Mouse (Mus musculus) neural tube, embryonic 11.5 days (tissue): ENCODE results near the gene Chst11. TPM values are rescaled to one million over a fixed set of nuclear protein-coding genes. Genes with fewer than 3 reads are reported as not detected.

Source experiments
- ATAC-seq: fragments of 200-750 bp; cut with Nextera tagmentation; 2 replicates; pipeline ENCODE4 v1.8.0; 2017; ENCODE audit warnings: moderate number of reproducible peaks, mild to moderate bottlenecking, moderate TSS enrichment, moderate library complexity; ENCODE audit not compliant: insufficient read depth, low FRiP score, low TSS enrichment
- DNase-seq: peaks from one replicate; pipeline ENCODE4 v3.0.0-alpha.2; 2015; ENCODE audit warnings: low spot score
- H3K27ac ChIP-seq: fragments of 300-500 bp; sonication (generic); 2 replicates; pipeline ENCODE4 v1.5.1; 2014; ENCODE audit warnings: low read depth, mild to moderate bottlenecking, low read length
- H3K27me3 ChIP-seq: fragments of 300-500 bp; sonication (generic); 2 replicates; pipeline ENCODE4 v1.6.1; 2014; ENCODE audit warnings: mild to moderate bottlenecking, low read length, mixed read lengths; ENCODE audit not compliant: control insufficient read depth, insufficient read depth
- H3K36me3 ChIP-seq: fragments of 300-500 bp; sonication (generic); 2 replicates; pipeline ENCODE4 v1.6.1; 2014; ENCODE audit warnings: mild to moderate bottlenecking, low read length, moderate library complexity, mixed read lengths; ENCODE audit not compliant: control insufficient read depth, insufficient read depth
- H3K4me1 ChIP-seq: fragments of 300-500 bp; sonication (generic); 2 replicates; pipeline ENCODE4 v1.6.1; 2014; ENCODE audit warnings: low read length, mixed read lengths; ENCODE audit not compliant: control insufficient read depth, insufficient read depth
- H3K4me2 ChIP-seq: fragments of 300-500 bp; sonication (generic); 2 replicates; pipeline ENCODE4 v1.6.1; 2014; ENCODE audit warnings: low read depth, mild to moderate bottlenecking, moderate library complexity
- H3K4me3 ChIP-seq: fragments of 300-500 bp; sonication (generic); 2 replicates; pipeline ENCODE4 v1.5.1; 2014; ENCODE audit warnings: low read depth, low read length
- H3K9ac ChIP-seq: fragments of 300-500 bp; sonication (generic); 2 replicates; pipeline ENCODE4 v1.6.1; 2014; ENCODE audit warnings: mild to moderate bottlenecking, low read length
- H3K9me3 ChIP-seq: fragments of 300-500 bp; sonication (generic); 2 replicates; pipeline ENCODE4 v1.6.1; 2016; ENCODE audit warnings: low read length; ENCODE audit not compliant: control insufficient read depth
- WGBS: fragments of 180-500 bp; shearing (Covaris S2); extraction: QIAGEN DNeasy Blood & Tissue Kit; methylation state at CpG from one replicate; pipeline ENCODE4 v1.1.7; 2014; 5-methylcytosine and 5-hydroxymethylcytosine counted together
- polyA plus RNA-seq: library from polyadenylated mRNA; unstranded; fragments of >200 nt; fragmentation: Nextera tagmentation; extraction: Ambion mirVana; gene quantifications from 2 replicates; pipeline ENCODE4 v1.2.1, GENCODE M21; 2014

Gene Chst11
- polyA plus RNA-seq, 1 experiment from 2014 or later: 2.5 TPM

DNA sequence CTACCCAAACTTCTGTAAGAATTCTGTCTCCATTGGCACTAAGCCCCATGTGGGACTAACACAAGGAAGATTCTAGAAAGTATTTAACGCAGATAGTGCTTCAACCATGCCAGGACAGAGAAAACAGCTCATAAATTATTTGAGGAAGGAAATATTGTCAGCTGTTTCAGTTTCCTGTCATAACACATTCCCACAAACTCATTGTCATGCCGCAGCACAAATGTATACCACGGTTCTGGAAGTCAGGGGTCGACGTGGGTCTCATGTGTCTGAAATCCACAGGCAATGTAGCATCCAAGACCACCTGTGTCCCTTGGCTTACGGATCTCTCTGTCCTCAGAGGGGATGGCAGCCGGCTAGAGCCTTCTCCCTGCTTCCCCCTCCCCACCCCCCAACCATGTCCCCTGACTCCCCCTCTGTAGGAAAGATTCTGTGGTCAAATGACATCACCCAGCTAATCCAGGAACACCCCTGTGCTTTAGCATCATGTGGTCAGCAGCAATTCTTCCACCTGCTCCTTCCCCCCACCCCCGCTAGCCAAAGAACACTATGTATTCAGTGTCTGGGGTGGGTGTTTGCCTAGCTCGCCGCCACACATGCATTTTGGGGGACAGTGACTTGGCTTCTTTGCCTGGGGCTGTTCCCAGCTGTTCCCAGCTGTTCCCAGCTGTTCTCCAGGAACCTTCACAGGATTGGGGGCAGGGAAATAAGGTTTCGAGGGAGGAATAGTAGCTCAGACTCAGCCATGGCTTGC lies 183.2 kb downstream of the Chst11 start:
- Histone ChIP-seq H3K4me1 (no peaks in the 10 kb centered on the region), H3K9me3 (no peaks in the 10 kb centered on the region), H3K4me2 (no peak overlapping the region), H3K4me3 (no peak overlapping the region), H3K27ac (no peak overlapping the region), H3K9ac (no peak overlapping the region), H3K27me3 (no peaks in the 10 kb centered on the region), H3K36me3 (no peaks in the 10 kb centered on the region)
- WGBS: 88% methylated on average over 11 of the region's 11 CpGs
- DNase-seq (no peak), ATAC-seq (no peak)

DNA sequence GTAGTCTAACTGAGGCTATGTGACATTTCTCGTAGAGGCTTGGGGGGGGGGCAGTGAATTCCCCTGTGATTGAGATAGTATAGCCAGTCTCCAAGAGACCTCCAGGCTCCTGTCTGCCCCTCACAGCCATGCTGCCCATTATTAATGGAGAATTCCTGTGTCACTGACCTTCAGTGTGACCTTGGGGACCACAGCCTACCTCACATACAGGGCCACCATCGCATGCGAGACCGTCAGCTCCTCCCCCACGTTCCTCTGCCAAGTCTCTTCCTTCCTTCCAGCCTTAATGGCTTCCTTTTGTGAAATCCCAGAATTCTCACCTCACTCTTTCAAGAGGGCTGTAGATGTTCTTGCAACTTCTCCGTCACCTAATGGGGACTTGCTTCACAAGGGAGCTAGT lies 184.3 kb downstream of the Chst11 start:
- H3K4me1 ChIP-seq: no peaks in the 10 kb centered on the region
- H3K9ac ChIP-seq: no peak overlapping the region
- no peak for ATAC-seq
- H3K4me3 ChIP-seq: no peak overlapping the region
- WGBS: 79% methylated on average over 6 of the region's 6 CpGs
- no peak for DNase-seq
- H3K27ac ChIP-seq: no peak overlapping the region
- H3K36me3 ChIP-seq: no peaks in the 10 kb centered on the region
- H3K9me3 ChIP-seq: no peaks in the 10 kb centered on the region
- no peaks in the 10 kb centered on the region for H3K27me3 ChIP-seq
- H3K4me2 ChIP-seq: no peak overlapping the region

DNA sequence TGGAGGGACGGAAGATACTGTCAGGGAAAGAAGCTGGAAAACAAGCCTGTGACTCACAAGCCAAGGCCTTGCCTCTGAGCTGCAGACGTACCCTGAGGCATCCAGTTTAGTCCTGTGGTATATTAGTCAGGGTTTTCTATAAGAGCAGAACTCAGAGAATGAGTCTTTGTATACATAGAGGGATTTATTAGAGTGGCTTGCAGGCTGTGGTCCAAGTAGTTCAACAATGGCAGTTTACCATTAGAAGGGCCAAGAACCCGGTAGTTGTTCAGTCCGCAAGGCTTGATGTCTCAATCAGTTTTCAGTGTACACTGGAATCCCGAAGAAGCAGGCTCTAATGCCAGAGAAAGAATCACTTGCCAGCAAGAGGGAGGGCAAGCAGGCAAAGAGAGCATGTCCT lies 192.9 kb downstream of the Chst11 start:
- no peak overlapping the region for H3K4me2 ChIP-seq
- H3K4me1 ChIP-seq: no peaks in the 10 kb centered on the region
- no peak overlapping the region for H3K9ac ChIP-seq
- no peaks in the 10 kb centered on the region for H3K9me3 ChIP-seq
- H3K27ac ChIP-seq: no peak overlapping the region
- no peaks in the 10 kb centered on the region for H3K36me3 ChIP-seq
- no peaks in the 10 kb centered on the region for H3K27me3 ChIP-seq
- no peak for ATAC-seq
- 83% methylated on average over 5 of the region's 5 CpGs for WGBS
- no peak overlapping the region for H3K4me3 ChIP-seq
- DNase-seq: no peak

DNA sequence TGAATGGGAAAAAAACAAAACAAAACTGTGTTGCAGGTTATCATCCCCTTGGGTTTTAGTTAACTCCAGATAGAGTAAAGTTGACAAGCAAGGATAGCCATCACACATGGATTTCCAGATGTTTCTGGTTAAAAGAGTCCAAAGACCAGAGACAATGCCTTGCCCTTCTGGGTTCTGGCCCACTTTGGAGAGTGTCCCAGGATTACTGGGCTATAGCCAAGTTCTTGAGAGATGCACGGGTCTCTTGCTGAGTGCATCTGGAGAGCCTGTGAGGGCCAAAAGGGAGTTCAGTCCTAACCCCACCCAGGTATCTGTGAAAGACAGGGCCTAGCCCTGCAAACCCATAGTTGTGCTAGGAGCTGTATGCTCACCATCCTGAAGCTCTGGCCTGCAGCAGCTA lies 193.4 kb downstream of the Chst11 start:
- Histone ChIP-seq H3K27me3 (no peaks in the 10 kb centered on the region), H3K4me2 (no peak overlapping the region), H3K4me1 (peaks cover under 1% of the 10 kb centered on the region; the same call in 1 of the 2 replicates), H3K9ac (no peak overlapping the region), H3K36me3 (no peaks in the 10 kb centered on the region), H3K27ac (no peak overlapping the region), H3K4me3 (no peak overlapping the region), H3K9me3 (no peaks in the 10 kb centered on the region)
- DNase-seq (no peak), ATAC-seq (no peak)
- 87% methylated on average over 1 of the region's 1 CpGs for WGBS

DNA sequence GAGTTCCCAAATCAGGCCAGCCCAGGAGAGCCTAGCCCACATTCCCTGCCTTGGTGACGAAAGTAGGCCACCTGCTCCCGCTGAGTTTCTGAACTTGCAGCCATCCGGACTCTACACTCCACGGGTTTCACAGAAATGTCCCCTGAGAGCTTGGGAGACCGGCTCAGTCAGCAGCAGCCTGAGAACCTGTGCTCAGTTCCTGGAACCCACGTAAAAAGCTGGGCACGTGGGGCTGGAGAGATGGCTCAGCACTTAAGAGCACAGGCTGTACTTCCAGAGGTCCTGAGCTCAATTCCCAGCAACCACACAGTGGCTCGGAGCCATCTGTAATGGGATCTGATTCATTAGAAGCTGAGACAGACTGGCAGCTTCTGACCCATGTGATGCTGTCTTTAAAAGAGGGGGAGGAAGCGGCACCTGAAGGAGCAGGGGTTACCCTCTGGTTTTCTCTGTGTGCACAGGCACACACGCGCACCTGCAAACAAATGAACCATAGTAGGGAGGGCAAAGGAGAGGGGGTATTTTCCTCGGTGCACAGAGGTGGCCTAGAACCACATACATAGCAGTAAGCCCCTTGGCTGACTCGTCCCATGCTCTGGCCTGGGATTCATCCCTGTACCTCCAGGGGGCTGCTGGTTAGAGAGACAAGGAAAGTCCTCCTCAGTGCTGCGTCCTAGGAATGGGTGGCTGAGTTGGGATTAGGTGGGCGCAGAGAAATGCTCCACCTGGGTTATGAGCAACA lies 196.7 kb downstream of the Chst11 start:
- peaks cover 2% of the 10 kb centered on the region; the same call in 1 of the 2 replicates for H3K4me1 ChIP-seq
- H3K9me3 ChIP-seq: no peaks in the 10 kb centered on the region
- ATAC-seq: no peak; the same call in 1 of the 2 replicates
- no peak overlapping the region for H3K4me3 ChIP-seq
- H3K36me3 ChIP-seq: no peaks in the 10 kb centered on the region
- H3K27me3 ChIP-seq: no peaks in the 10 kb centered on the region
- H3K27ac ChIP-seq: no peak overlapping the region
- 71% methylated on average over 15 of the region's 15 CpGs for WGBS
- no peak for DNase-seq
- H3K9ac ChIP-seq: no peak overlapping the region
- H3K4me2 ChIP-seq: no peak overlapping the region

DNA sequence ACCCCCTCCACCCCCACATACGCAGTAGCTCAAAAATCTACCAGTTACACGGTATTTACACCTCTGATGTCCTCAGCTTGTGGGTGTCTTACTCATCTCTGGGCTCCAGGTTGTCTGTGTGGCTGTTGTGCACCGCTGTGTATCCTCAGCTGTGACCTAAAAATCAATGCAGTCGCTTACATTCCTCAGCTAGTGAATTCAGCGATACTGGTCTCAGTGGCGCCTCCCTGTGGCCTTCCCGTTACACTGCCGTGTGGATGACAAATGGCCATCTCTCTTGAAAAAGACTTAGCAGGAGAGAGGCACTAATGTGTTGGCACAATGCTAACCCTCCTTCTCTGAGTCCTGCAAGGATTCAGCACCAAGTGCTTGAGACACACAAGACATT lies 197.3 kb downstream of the Chst11 start:
- DNase-seq: peak; percentile 76

DNA sequence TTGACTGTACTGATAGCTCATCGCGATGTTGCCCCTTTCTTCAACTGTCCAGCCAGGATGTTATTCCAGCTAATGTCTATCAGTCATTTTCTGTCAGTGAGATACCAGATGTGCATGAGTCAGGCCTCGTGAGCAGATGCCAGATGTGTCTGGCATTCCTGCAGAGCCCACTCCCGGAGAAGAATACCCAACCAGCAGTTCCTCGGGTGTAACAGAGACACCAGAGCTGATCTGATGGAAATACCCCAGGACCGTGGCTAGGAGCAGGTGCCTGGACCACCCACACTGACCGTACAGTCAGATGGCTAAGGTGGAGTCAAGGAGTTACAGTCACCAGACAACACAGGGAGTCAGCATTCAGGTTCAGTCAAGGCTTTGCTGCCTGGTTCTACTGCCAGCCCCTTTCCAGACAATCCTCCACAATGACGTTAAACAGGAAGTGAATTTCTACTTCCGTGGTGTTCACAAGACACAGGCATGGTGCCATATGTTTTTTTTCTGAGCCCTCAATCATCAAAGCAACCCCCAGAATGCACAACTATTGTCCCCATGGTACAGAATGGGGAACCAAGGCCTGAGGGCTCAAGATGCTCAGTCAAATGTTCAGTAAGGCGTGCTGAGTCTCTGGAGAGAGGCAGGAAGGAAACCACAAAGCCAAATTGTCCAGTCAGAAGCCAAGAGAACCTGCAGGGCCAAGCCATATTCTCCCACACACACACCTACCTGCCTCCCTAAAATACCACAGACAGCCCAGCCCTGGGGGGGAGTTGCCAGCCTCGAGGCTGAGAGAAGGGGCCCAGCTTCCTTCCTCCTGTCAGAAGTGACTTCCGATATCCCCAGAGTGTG lies 198.6 kb downstream of the Chst11 start:
- H3K27me3 ChIP-seq: no peaks in the 10 kb centered on the region
- H3K4me1 ChIP-seq: peaks cover 2% of the 10 kb centered on the region; the same call in 1 of the 2 replicates
- H3K9me3 ChIP-seq: no peaks in the 10 kb centered on the region
- no peak overlapping the region for H3K27ac ChIP-seq
- DNase-seq: no peak
- H3K9ac ChIP-seq: no peak overlapping the region
- H3K36me3 ChIP-seq: no peaks in the 10 kb centered on the region
- no peak for ATAC-seq
- 61% methylated on average over 12 of the region's 12 CpGs for WGBS
- H3K4me3 ChIP-seq: no peak overlapping the region
- no peak overlapping the region for H3K4me2 ChIP-seq

More for the DNA sequence above, 197.3 kb downstream of the Chst11 start:
- Histone ChIP-seq H3K4me1 (peaks cover 2% of the 10 kb centered on the region; the same call in 1 of the 2 replicates), H3K36me3 (no peaks in the 10 kb centered on the region), H3K9ac (no peak overlapping the region), H3K4me3 (no peak overlapping the region), H3K27me3 (no peaks in the 10 kb centered on the region), H3K4me2 (no peak overlapping the region), H3K27ac (no peak overlapping the region), H3K9me3 (no peaks in the 10 kb centered on the region)
- WGBS: 34% methylated on average over 8 of the region's 8 CpGs
- no peak for ATAC-seq

DNA sequence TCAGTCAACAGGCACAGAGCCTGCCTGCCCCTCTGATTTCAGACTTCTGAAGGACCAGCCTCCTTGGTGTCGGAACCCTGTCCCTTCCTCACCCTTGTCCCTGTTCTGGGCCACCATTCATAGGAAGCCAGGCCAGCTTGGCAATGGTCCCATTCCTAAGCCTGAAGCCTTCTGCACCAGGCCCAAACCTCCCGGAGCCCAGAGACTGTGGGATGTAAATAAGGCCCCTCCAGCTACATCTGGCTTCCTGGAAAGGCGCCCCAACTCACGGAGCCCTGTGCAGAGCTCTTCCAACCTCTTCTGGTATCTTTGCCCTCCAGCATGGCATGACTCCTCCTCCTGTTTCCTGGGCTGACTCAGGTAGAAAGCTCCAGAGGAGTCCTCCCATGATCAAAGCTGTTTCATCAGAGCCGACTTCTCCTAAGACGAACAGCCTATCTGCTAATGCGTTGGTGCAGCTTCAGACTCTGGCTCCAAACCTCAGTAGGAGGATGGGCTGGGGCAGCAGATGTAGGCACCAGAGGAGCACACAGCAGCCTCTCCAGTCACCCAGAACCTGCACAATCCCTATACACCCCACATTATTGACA lies 199.3 kb downstream of the Chst11 start:
- H3K27me3 ChIP-seq: no peaks in the 10 kb centered on the region
- no peak overlapping the region for H3K9ac ChIP-seq
- H3K27ac ChIP-seq: no peak overlapping the region
- DNase-seq: no peak
- H3K4me1 ChIP-seq: peaks cover 2% of the 10 kb centered on the region; the same call in 1 of the 2 replicates
- H3K4me2 ChIP-seq: no peak overlapping the region
- no peak for ATAC-seq
- H3K4me3 ChIP-seq: no peak overlapping the region
- no peaks in the 10 kb centered on the region for H3K9me3 ChIP-seq
- H3K36me3 ChIP-seq: no peaks in the 10 kb centered on the region
- WGBS: 85% methylated on average over 7 of the region's 7 CpGs
